Mouse (Mus musculus) heart, adult 2 months (tissue): ENCODE measurements around the gene Spata32.

ENCODE experiments used
- CTCF ChIP-seq: fragments of 200-600 bp; IDR thresholded peaks from 2 replicates; pipeline ENCODE4 v1.8.1; 2022; ENCODE audit warnings: antibody characterized with exemption, mild to moderate bottlenecking, moderate library complexity
- POLR2A ChIP-seq: fragments of 200-500 bp; IDR thresholded peaks from 2 replicates; pipeline ENCODE4 v1.6.1; 2011; ENCODE audit warnings: mild to moderate bottlenecking, low read depth, low read length, control low read depth; ENCODE audit not compliant: insufficient read depth

DNA sequence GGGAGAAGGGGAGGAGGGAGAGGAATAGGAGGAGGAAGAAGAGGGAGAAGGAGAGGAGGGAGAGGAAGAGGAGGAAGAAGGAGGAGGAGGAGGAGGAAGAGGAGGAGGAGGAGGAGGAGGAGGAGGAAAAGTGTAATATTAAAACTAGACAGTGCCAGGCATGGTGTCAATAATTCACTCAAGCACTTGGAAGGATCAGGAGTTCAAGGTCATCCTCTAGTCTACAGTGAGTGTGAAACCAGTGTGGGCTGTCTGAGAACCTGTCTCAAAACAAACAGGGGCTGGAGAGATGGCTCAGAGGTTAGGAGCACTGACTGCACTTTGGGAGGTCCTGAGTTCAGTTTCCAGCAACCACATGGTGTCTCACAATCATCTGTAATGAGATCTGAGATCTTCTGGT is 15.9 kb downstream of the Spata32 start:
- TF ChIP-seq POLR2A (no peak), CTCF (no peak)
